Mouse (Mus musculus) monocyte, adult 59 days (primary cell): ENCODE measurements around the gene Pitx1. TPM values are rescaled to one million over a fixed set of nuclear protein-coding genes. Genes with fewer than 3 reads are reported as not detected.

Experiments
- total RNA-seq, 2 experiments: library from RNA; stranded (reverse); gene quantifications; one replicate each; pipeline ENCODE4 v1.2.4; 2023

Gene Pitx1
- not detected for total RNA-seq

DNA sequence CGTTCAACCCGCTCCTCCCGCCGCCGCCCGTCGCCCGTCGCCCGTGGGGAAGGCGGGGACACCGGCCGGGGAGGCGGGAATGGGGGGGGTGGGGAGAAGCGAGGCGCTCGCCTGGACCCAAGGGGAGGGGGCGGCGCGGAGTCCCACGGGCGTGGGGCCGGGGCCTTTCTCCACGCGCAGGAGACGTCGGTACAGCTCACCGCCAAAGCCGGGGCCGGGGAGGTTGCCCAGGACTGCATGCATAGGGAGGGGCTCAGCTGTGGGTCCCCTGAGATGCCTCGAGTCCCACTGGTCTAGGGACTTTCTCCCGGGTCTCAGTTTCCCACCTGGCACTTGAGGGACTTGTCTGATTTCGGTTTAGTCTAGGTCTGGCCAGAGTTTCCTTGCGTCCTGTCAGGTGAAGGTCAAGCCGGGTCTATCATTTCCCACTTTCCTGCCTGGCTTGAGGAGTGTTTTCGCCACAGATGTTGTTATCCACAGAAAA, at the start of gene Pitx1:
Pitx1 (minus strand) TSS at position 51 of the 484 bp plus-strand sequence.

DNA sequence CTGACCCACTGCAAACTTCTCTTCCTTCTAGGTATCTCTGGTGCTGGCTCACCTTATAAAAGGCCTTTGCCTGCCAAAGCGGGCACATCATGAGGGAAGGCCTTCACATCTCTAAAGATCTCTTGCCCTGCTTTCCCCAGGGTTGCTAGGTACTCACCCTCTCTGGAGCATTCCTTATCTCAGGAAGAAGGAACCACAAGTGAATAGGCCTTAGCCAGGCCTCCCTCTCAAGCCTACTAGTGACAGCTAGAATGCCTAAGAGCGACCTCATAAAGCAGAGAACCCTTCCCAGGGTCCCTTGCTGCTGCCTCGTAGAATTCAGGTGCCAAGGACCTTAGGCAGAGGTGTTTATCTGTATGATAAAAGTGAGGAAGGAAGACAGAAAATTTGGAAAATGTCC, 51.7 kb downstream of the Pitx1 start, which contains the start of gene Catsper3:
Catsper3 (plus strand) TSS at position 301 of the 400 bp plus-strand sequence.

Other genes starting within 250 kb of the Pitx1 start
- gene B4galt7, start 236.3 kb downstream of the Pitx1 start, total RNA-seq: 10 to 100 TPM; 11.4 to 13.0 TPM
- 10 to 100 TPM; 18.6 to 20.4 TPM for gene Caml, start 213.2 kb downstream of the Pitx1 start, total RNA-seq
- 10 to 100 TPM; 52.8 to 65.4 TPM for gene Ddx46, start 201.2 kb downstream of the Pitx1 start, total RNA-seq
- 10 to 100 TPM; 26.2 to 27.4 TPM for gene B230219D22Rik, start 143.1 kb downstream of the Pitx1 start, total RNA-seq
- gene Txndc15, start 121.5 kb downstream of the Pitx1 start, total RNA-seq: 10 to 100 TPM; 24.5 to 26.3 TPM
- gene Pcbd2, start 108.8 kb downstream of the Pitx1 start, total RNA-seq: 10 to 100 TPM; 28.3 to 31.9 TPM
- not detected for gene Catsper3, start 51.6 kb downstream of the Pitx1 start, total RNA-seq